Mouse (Mus musculus): ENCODE results near the gene Sfxn1. TPM values are rescaled to one million over a fixed set of nuclear protein-coding genes. Genes with fewer than 3 reads are reported as not detected.

The Sfxn1 gene
- 62.8 and 65.8 TPM in 2 replicates for total RNA-seq (2021)
- long read RNA-seq, experiment 1, transcript Sfxn1-201 (11 exons, 2,783 nt) = major isoform, 81 of 115 reads
- long read RNA-seq, experiment 1, partial matches to known transcripts = 4 of 115 reads
- long read RNA-seq, experiment 1, other reads (novel, unspliced or antisense) = 30 of 115 reads
- long read RNA-seq, experiment 2, transcript Sfxn1-201 (11 exons, 2,783 nt) = major isoform, 63 of 87 reads
- long read RNA-seq, experiment 2, partial matches to known transcripts = 5 of 87 reads
- long read RNA-seq, experiment 2, other reads (novel, unspliced or antisense) = 19 of 87 reads

DNA sequence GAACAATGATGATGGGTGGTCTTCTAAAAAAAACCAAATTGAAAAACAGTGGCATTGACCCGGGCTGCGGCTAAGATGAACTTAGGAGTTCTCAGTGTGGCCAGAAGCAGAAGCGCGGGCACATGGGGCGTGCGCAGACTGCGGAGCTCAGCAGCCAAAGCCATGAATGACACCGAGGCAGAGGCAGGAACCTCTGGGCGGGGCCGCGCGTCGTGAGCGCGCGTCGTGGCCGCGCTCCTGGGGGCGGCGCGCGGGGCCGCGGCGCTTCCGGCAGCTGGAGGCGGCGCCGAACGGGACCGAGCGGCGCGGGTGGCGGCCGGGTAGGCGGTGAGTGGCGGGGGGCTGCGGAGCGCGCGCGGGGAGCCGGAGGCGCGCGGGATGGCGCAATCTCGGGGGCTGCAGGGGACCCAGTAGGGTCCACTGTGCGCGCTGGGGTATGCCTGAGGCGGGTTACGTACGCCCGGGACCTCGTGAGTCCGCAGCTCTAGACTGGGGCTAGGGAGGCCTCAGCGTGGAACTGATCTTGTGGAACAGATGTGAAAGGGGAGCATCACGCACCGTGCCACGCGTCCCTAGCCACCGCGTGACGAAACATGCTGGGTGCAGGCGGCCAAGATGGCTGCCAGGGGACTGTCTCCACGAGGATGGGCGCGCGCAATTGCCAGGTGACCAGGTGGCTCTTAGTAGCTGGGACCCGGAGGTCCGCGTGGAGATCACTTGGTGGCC lies at the start of gene Sfxn1:
Sfxn1 (plus strand) TSS at position 264 of the 726 bp plus-strand sequence.
- peak; percentile 81 for DNase-seq

GRCm38 (mm10) chr13:54023311-54023710 lies 48.4 kb upstream of the Sfxn1 start:
- no peak for DNase-seq

DNA sequence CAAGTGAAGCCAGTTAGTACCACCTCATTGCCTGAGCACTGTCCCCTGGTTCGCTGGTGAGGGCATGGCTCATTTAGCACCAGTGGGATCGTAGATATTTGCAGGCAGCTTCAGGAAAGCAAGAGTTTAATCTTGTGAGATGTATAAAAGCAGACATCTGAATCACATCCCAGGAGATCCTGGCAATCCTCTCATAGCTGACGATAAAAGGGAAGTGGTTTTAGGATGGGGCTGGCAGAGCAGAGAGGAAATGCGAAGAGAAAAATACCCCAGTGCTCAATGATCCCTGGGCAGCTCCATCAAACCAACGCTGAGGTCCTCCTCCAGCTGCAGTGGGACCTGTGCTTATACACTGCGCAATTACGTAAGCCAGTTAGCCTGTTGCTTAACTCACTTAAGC lies 44.6 kb upstream of the Sfxn1 start:
- DNase-seq = no peak

GRCm38 (mm10) chr13:54033653-54034052 lies 38.0 kb upstream of the Sfxn1 start:
- DNase-seq = no peak

DNA sequence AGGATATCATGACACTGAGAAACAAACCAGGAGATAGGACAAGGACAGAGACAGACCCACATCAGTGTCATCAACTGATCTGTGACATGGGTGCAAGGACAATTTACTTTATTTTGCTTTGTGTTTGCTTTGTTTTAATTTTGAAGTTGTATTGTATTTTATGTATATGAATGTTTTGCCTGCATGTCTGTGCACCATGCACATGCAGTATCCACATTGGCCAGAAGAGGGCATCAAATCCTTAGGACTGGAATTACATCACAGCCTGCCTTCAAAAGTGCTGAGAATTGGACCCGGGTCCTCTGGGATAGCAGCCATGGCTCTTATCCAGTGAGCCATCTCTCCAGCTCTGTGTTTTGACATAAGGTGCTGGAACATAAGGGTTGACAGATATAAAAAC lies 36.1 kb upstream of the Sfxn1 start:
- peak; percentile 11 for DNase-seq

DNA sequence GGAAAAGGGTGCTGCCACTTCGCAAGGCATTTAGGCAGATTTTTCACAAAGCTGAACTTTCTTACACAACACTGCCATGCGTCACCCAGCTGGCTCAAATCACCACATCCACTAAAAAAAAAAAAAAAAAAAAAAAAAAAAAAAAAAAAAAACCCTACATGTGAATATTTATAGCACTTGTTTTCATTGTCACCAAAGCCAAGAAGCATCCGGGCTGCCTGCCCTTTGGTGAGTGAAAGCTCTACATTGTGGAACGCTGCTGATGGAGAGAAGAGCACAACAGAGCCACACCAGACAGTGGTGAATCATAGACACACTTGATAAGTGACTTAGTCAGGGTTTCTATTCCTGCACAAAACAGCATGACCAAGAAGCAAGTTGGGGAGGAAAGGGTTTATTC lies 33.7 kb upstream of the Sfxn1 start:
- no peak for DNase-seq

DNA sequence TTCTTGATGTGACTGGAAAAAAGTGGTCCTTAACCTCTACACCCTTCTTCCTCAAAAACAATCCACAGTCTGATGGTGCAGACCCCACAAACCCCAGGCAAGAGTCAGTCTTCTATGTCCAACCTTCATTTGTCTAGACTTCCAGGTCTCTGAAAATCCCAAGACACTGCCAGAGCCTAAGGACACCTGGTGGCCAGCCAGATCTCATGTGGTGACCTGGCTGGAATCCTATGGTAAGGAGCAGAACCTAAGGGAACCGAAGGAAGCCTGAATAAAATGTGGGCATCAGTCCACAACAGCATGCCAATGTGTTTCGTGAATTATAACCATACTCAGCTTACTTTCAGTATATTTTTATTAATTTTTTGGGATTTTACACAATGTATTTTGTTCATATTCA lies 31.4 kb upstream of the Sfxn1 start:
- no peak for DNase-seq

GRCm38 (mm10) chr13:54048679-54049352 lies 22.9 kb upstream of the Sfxn1 start:
- DNase-seq = no peak

- no peak for DNase-seq
Measured at GRCm38 (mm10) chr13:54051641-54052040, 20.0 kb upstream of the Sfxn1 start.

DNA sequence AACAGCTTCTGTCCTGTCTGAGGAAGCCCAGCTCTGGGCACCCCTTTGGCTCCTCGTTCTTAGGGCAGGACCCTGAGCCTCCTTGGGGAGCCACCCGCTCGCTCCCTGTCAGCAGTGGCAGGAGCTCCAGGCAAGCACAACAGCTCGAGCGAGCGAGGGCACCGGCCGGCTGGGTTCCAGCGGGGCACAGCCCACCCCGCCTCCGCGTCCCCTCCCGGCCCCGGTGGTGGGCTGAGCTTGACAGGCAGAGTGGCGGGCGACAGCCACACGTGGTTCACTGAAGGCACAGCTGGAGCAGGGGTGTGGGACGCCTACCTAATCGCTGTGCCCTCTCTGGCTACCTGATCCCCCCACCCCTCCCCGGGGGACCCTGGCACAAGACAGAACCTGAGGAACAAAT lies 16.7 kb upstream of the Sfxn1 start:
- DNase-seq = no peak

DNA sequence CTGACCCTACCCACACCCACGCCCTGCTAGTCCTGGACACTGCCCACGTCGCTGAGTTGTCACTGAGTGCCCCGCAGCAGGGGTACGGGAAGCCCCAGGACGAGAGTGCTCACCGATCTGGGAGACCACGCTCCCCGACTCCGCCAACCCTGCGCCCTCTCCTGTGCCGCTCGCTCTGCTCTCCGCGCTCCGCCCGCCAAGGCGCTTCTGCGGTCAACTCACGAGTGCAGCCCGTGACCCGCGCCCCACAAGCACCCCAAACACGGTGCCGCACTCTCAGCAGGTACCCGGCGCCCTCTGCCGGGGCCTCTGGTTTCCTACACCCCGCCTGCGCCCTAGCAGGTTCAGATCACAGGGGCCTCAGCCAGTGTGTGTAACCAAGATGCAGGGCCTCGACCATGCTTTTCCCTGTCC lies 16.2 kb upstream of the Sfxn1 start, which contains the start of gene Drd1:
Drd1 (minus strand) TSS at position 258 of the 414 bp plus-strand sequence.
- peak; percentile 82 for DNase-seq

GRCm38 (mm10) chr13:54062068-54062467 lies 9.6 kb upstream of the Sfxn1 start:
- DNase-seq = no peak

DNA sequence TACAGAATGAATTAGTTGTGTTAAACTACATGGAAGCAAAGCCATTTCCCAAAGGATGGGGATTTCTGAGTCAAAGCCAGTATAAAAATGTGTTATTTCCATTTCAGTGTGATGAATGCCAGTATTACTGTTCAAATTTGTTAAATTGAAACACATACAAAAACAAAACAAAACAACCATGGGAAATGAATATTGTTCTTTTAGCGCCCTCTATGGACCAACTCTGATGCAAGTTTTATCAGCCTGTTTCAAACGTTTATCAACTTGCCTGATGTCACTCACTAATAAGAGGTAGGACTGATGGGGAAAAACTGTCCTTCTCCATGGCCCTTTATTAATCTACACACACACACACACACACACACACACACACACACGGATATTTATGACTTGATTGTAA lies 8.4 kb upstream of the Sfxn1 start:
- no peak for DNase-seq

GRCm38 (mm10) chr13:54066081-54066746 lies 5.5 kb upstream of the Sfxn1 start:
- DNase-seq = no peak

DNA sequence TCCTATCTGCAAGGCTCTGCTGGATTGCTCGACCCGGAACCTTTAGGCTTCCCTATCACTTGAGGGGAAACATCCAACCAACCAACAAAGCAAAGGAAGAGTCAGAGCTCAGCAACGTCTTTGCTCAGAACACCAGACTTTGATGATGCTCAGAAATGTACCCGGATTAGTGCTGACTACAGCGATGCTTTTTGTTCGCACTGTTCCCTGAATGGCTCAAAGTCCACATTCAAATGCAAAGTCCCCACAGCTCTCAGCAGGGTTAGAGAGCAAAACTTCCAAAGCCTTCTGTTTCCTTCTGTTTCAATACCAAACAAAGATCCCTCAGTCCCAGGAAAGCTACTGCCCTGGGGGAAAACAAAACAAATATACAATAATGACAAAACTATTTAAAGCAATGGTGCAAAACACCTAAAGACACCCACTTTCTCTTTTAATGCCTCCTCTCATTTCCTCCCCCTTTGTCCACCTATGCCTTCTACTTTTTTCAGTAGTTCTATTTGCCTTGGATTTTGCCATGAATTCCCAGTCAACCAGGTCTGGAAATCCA lies 4.0 kb upstream of the Sfxn1 start:
- DNase-seq = no peak

DNA sequence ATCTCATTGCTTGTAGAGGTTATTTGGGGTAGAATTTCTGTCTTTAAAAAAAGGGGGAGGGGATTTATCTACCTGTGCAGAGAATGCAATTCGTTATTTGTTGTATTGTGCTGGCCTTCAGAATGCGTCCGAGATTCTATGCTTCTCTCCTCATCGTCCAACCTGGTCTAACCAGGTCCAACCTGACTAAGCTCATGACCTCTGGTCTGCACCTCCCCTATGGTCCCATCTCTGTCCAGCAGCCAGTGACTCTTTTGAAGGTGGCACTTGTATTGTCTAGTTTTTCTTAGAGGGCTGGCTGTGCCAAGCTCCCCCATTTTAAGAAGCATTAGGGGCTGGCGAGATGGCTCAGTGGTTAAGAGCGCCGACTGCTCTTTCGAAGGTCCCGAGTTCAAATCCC lies 658 bp upstream of the Sfxn1 start:
- DNase-seq = no peak

DNA sequence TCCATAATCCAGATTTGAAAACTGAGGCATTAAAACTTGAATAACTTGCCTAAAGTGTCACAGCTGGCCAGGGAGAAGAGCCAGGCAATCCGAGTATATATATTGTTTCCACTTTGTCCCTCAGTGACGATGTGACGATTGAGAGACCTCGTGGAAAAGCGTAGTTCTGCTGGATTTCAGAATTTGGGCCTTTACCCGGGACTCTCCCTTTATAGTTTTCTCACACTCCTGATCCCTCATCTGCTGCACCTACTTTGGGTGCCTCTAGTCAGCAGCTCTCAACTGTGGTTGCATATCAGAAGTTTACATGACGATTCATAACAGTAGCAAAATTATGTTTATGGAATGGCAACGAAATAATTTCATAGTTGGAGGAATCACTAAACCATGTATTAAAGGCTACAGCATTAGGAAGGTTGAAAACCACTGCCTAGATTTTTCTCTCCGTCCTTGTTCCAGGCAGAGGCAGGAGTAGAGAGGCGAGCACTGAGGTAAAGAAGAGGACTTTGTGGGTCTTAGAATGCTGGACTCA lies 923 bp downstream of the Sfxn1 start:
- no peak for DNase-seq

- DNase-seq = peak; percentile 33
Measured at GRCm38 (mm10) chr13:54073066-54073465, 1.4 kb downstream of the Sfxn1 start.

DNA sequence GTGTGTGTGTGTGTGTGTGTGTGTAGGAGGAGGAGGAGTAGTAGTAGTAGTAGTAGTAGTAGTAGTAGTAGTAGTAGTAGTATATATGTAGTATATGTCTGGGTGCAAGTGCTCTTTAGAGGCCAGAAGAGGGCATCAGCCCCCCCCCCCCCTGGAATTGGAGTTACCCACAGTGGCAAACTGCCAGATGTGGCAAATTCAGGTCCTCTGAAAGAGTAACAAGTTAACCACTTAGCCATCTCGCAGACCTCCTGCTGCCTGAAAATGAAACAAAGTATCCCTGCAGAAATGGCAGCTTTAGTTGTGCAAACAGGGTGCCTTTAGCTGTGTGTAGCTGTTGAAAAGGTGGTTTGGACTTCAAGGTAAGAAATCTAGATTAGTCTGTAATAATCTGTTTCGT lies 1.8 kb downstream of the Sfxn1 start:
- peak; percentile 37 for DNase-seq

- no peak for DNase-seq
Measured at GRCm38 (mm10) chr13:54075416-54075815, 3.7 kb downstream of the Sfxn1 start.

GRCm38 (mm10) chr13:54076051-54076450 lies 4.4 kb downstream of the Sfxn1 start:
- DNase-seq = peak; percentile 39

Measured in adrenal gland, postnatal 14 days (tissue).